Mouse (Mus musculus) midbrain, embryonic 16.5 days (tissue): Measurements from ENCODE around the gene Aars2. TPM values are rescaled to one million over a fixed set of nuclear protein-coding genes. Genes with fewer than 3 reads are reported as not detected.

Source experiments
- ATAC-seq: fragments of 200-750 bp; cut with Nextera tagmentation; 2 replicates; pipeline ENCODE4 v1.8.0; 2017; ENCODE audit warnings: moderate TSS enrichment
- H3K27ac ChIP-seq: fragments of 300-500 bp; sonication (generic); 2 replicates; pipeline ENCODE4 v1.5.1; 2014; ENCODE audit warnings: mild to moderate bottlenecking, low read length, mixed read lengths
- H3K27me3 ChIP-seq: fragments of 300-500 bp; sonication (generic); 2 replicates; pipeline ENCODE4 v1.6.1; 2014; ENCODE audit warnings: low read depth, low read length, mixed read lengths; ENCODE audit not compliant: control insufficient read depth, insufficient read depth
- H3K36me3 ChIP-seq: fragments of 300-500 bp; sonication (generic); 2 replicates; pipeline ENCODE4 v1.6.1; 2014; ENCODE audit warnings: mild to moderate bottlenecking, low read length, moderate library complexity, mixed read lengths; ENCODE audit not compliant: control insufficient read depth, insufficient read depth
- H3K4me1 ChIP-seq: fragments of 300-500 bp; sonication (generic); 2 replicates; pipeline ENCODE4 v1.6.1; 2014; ENCODE audit warnings: mild to moderate bottlenecking, low read length, mixed read lengths; ENCODE audit not compliant: control insufficient read depth, insufficient read depth
- H3K4me2 ChIP-seq: fragments of 300-500 bp; sonication (generic); 2 replicates; pipeline ENCODE4 v1.6.1; 2014; ENCODE audit warnings: mild to moderate bottlenecking, low read length, mixed read lengths
- H3K4me3 ChIP-seq: fragments of 300-500 bp; sonication (generic); 2 replicates; pipeline ENCODE4 v1.5.1; 2014; ENCODE audit warnings: low read depth, mild to moderate bottlenecking, low read length, moderate library complexity, mixed read lengths
- H3K9ac ChIP-seq: fragments of 300-500 bp; sonication (generic); 2 replicates; pipeline ENCODE4 v1.6.1; 2014; ENCODE audit warnings: low read depth, low read length, mixed read lengths
- H3K9me3 ChIP-seq: fragments of 300-500 bp; sonication (generic); replicated peaks from 2 replicates; pipeline ENCODE4 v1.6.1; 2014; ENCODE audit warnings: mild to moderate bottlenecking, low read length, mixed read lengths; ENCODE audit not compliant: control insufficient read depth, poor library complexity, severe bottlenecking
- WGBS: fragments of 180-500 bp; shearing (Covaris S2); extraction: QIAGEN DNeasy Blood & Tissue Kit; methylation state at CpG from one replicate; pipeline ENCODE4 v1.1.7; 2014; 5-methylcytosine and 5-hydroxymethylcytosine counted together
- polyA plus RNA-seq: library from polyadenylated mRNA; unstranded; fragments of >200 nt; fragmentation: Nextera tagmentation; extraction: Ambion mirVana; gene quantifications from 2 replicates; pipeline ENCODE4 v1.2.1, GENCODE M21; 2015

Aars2 gene
- polyA plus RNA-seq, 1 experiment from 2014 or later = 17.6 TPM

- ATAC-seq = no peak
These were observed 16.9 kb upstream of the Aars2 start for GRCm38 (mm10) chr17:45489736-45490135.

DNA sequence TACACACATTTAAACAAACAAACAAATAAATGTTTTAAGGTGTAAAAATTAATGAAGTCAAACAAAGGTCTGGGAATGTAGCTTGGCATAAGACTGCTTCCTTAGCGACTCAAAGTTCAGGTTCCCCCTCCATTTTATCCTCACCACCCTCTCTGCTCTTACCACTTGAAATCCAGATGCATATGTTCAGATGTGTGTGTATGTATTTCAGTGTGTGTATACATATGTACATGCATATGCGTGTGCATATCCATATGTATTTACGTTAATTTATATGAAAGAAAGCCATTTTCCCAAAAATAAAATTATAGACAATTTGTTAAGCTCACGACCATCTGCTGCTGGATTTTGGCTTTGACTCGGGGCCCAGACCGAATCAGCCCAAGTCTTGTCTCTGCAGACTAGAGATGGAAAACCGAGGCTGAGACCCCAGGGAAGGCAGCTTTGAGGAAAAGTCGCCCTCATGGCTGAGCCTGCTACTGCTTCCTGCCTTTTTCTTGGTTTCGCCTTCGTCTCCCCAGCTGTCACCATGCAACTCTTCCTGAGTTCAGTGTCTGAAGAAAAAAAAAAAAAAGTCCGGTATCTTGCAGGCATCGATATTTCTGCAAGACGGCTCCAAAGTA, 16.0 kb upstream of the Aars2 start:
- Histone ChIP-seq H3K36me3 (no peaks in the 10 kb centered on the region), H3K4me1 (no peaks in the 10 kb centered on the region), H3K27me3 (no peaks in the 10 kb centered on the region), H3K4me3 (no peak overlapping the region), H3K27ac (no peak overlapping the region), H3K9ac (no peak overlapping the region), H3K9me3 (no peaks in the 10 kb centered on the region), H3K4me2 (no peak overlapping the region)
- no peak for ATAC-seq
- WGBS = 80% methylated on average over 13 of the region's 13 CpGs

More at GRCm38 (mm10) chr17:45489736-45490135, 16.9 kb upstream of the Aars2 start:
- Histone ChIP-seq H3K27me3 (no peaks in the 10 kb centered on the region), H3K4me2 (no peak overlapping the region), H3K4me1 (no peaks in the 10 kb centered on the region), H3K9me3 (no peaks in the 10 kb centered on the region), H3K27ac (no peak overlapping the region), H3K4me3 (no peak overlapping the region), H3K36me3 (no peaks in the 10 kb centered on the region), H3K9ac (no peak overlapping the region)
- 91% methylated on average over 6 of the region's 6 CpGs for WGBS

DNA sequence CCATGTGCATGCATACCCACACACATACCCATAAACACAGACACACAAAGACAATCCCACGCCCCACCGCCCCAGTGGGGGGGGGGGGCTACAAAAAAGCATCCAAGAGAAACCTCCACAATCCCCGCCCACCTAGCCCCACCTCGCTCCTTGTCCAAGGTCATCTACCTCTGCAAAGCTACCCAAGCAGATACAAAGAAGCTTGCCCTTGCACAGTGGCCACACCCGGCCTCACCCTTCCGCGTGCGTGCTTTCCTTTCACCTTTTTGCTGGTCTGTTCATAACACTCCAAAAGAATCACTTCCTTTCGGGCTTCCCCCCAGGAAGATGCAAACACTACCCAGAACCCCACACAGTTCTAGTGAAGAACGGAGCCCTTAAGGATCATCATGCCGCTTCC, 11.2 kb upstream of the Aars2 start:
- no peak for ATAC-seq

DNA sequence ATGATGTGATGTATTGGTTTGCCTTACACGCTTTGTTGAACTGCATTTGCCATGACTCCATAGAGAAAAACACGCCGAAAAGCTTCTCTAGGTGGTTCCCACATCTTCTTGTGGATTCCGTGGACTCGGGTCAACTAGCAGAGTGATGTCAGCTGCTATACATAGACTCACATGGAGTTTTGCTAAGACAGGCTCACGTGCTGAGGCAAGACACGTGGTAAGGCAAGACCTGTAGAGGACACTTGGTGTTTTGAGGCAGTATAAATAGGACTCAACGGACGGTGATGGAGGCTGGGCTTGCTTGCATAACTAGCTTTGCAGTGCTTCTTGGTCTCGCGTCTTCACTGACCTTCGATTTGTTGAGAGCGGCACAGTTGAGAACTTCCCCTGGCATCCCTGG, 8.2 kb upstream of the Aars2 start:
- Histone ChIP-seq H3K9ac (no peak overlapping the region), H3K27ac (no peak overlapping the region), H3K9me3 (no peaks in the 10 kb centered on the region), H3K36me3 (no peaks in the 10 kb centered on the region), H3K4me2 (no peak overlapping the region), H3K4me1 (no peaks in the 10 kb centered on the region), H3K4me3 (no peak overlapping the region), H3K27me3 (no peaks in the 10 kb centered on the region)
- no peak for ATAC-seq
- 81% methylated on average over 13 of the region's 13 CpGs for WGBS

More for the DNA sequence above, 11.2 kb upstream of the Aars2 start:
- no peaks in the 10 kb centered on the region for H3K9me3 ChIP-seq
- H3K4me1 ChIP-seq = no peaks in the 10 kb centered on the region
- H3K4me2 ChIP-seq = no peak overlapping the region
- no peak overlapping the region for H3K9ac ChIP-seq
- 80% methylated on average over 11 of the region's 11 CpGs for WGBS
- no peaks in the 10 kb centered on the region for H3K27me3 ChIP-seq
- H3K27ac ChIP-seq = no peak overlapping the region
- no peak overlapping the region for H3K4me3 ChIP-seq
- H3K36me3 ChIP-seq = no peaks in the 10 kb centered on the region

- 55% methylated on average over 2 of the region's 2 CpGs for WGBS
- H3K27ac ChIP-seq = no peak overlapping the region
- H3K4me3 ChIP-seq = no peak overlapping the region
- no peaks in the 10 kb centered on the region for H3K27me3 ChIP-seq
- no peak overlapping the region for H3K4me2 ChIP-seq
- no peak overlapping the region for H3K9ac ChIP-seq
- H3K36me3 ChIP-seq = no peaks in the 10 kb centered on the region
- no peaks in the 10 kb centered on the region for H3K9me3 ChIP-seq
- no peak for ATAC-seq
- no peaks in the 10 kb centered on the region for H3K4me1 ChIP-seq
These were observed 7.1 kb upstream of the Aars2 start for GRCm38 (mm10) chr17:45499516-45499915.

DNA sequence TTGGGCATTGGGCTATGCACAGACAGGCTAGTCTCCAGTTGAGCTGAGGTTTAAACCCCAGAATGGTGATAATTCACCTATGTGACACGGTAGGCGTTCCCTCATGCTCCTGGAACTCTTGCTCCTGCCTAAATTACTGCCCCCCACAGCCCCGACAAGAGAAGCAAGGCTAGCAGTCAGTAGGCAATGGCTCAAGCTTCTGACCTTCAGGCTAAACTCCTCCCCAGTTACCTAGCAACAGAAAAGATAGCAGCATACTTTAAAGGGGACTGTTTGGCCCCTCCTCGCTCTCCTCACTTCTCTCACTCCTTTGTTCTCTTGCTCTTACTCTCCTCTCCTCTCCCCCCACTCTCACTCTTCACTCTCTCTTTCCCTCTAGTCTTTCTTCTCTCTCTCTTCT, 5.7 kb upstream of the Aars2 start:
- H3K9me3 ChIP-seq = no peaks in the 10 kb centered on the region
- ATAC-seq = no peak
- no peak overlapping the region for H3K4me3 ChIP-seq
- 42% methylated on average over 4 of the region's 4 CpGs for WGBS
- no peaks in the 10 kb centered on the region for H3K36me3 ChIP-seq
- no peak overlapping the region for H3K27ac ChIP-seq
- H3K4me2 ChIP-seq = no peak overlapping the region
- H3K9ac ChIP-seq = no peak overlapping the region
- no peaks in the 10 kb centered on the region for H3K4me1 ChIP-seq
- no peaks in the 10 kb centered on the region for H3K27me3 ChIP-seq

DNA sequence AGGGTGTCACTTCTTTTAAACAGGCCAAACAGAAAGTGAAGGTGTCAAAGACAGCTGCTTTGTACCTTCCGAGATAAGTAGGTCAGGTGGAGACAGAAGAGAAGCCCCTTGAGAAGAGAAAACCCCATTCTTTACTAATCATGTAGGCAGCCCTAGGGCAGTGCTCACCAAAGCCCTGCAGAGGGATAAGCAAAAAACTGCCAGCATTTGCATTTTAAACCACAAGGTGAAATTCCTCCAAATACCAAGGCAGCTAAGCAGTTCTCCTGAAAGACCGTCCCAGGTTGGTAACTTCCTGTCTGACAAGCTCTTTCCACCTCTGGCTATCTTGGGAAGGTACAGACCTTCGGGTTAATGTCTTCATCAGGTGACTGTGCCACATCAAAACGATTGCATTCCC, 4.3 kb upstream of the Aars2 start:
- H3K4me3 ChIP-seq = no peak overlapping the region
- H3K27me3 ChIP-seq = no peaks in the 10 kb centered on the region
- WGBS = 57% methylated on average over 4 of the region's 4 CpGs
- H3K9ac ChIP-seq = no peak overlapping the region
- no peaks in the 10 kb centered on the region for H3K36me3 ChIP-seq
- H3K27ac ChIP-seq = no peak overlapping the region
- H3K9me3 ChIP-seq = no peaks in the 10 kb centered on the region
- no peak overlapping the region for H3K4me2 ChIP-seq
- H3K4me1 ChIP-seq = peaks cover 5% of the 10 kb centered on the region
- ATAC-seq = no peak

DNA sequence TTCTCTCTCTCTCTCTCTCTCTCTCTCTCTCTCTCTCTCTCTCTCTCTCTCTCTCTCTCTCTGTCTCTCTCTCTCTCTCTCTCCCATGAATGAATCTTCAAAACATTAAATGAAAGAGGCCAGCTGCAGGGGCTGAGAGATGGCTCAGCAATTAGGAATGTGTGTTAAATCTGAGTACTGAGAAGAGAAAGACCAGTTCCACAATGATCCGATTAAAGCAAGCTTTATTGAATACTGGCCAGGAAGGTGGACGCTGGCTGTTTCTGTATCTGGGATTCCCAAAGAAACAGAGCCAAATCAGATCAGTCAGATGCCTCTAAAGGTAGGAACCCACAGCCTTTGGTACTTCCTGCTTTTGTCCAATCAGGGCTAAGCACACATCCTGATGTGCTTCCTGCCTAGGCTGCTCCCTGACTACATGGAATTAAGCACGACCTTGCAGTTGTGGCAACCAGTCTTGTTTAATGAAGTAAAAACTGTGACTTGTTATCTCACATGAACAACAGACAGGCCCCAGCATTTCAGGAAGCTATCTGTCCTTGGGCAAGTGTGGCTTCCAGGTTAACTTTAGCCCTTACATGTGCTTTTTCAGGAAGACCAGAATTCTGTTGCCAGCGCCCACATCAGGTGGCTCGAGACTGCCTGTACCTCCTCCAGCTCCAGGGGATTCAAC, 3.2 kb upstream of the Aars2 start:
- H3K9me3 ChIP-seq = no peaks in the 10 kb centered on the region
- no peak for ATAC-seq
- no peak overlapping the region for H3K4me3 ChIP-seq
- H3K4me1 ChIP-seq = peaks cover 6% of the 10 kb centered on the region
- H3K36me3 ChIP-seq = no peaks in the 10 kb centered on the region
- WGBS = 65% methylated on average over 5 of the region's 5 CpGs
- H3K27ac ChIP-seq = no peak overlapping the region
- no peaks in the 10 kb centered on the region for H3K27me3 ChIP-seq
- H3K9ac ChIP-seq = no peak overlapping the region
- no peak overlapping the region for H3K4me2 ChIP-seq

GRCm38 (mm10) chr17:45505941-45506465, 638 bp upstream of the Aars2 start:
- peaks cover 6% of the 10 kb centered on the region for H3K4me1 ChIP-seq
- H3K9me3 ChIP-seq = no peaks in the 10 kb centered on the region
- no peak overlapping the region; the same call in 1 of the 2 replicates for H3K4me3 ChIP-seq
- H3K4me2 ChIP-seq = no peak overlapping the region
- ATAC-seq = peak; percentile 12
- 0 out of 2 replicates have a peak, but pooled peaks cover 5% of the 10 kb centered on the region for H3K36me3 ChIP-seq
- H3K27me3 ChIP-seq = no peaks in the 10 kb centered on the region
- H3K9ac ChIP-seq = no peak overlapping the region
- WGBS = 73% methylated on average over 6 of the region's 6 CpGs
- H3K27ac ChIP-seq = no peak overlapping the region
